Mouse (Mus musculus) mature B cell (primary cell): ENCODE data around the gene Suox.
"Not testable (repeated sequence)": the region's sequence is repeated elsewhere in the genome, so short reads cannot be mapped to it uniquely, and the experiment has no call there.

Experiments used
- in situ Hi-C: fragments of 300-500 bp; cut with MboI; formaldehyde crosslinking; loops from 2 replicates; pipeline ENCODE4 v1.14.3; 2019

The Suox gene

DNA sequence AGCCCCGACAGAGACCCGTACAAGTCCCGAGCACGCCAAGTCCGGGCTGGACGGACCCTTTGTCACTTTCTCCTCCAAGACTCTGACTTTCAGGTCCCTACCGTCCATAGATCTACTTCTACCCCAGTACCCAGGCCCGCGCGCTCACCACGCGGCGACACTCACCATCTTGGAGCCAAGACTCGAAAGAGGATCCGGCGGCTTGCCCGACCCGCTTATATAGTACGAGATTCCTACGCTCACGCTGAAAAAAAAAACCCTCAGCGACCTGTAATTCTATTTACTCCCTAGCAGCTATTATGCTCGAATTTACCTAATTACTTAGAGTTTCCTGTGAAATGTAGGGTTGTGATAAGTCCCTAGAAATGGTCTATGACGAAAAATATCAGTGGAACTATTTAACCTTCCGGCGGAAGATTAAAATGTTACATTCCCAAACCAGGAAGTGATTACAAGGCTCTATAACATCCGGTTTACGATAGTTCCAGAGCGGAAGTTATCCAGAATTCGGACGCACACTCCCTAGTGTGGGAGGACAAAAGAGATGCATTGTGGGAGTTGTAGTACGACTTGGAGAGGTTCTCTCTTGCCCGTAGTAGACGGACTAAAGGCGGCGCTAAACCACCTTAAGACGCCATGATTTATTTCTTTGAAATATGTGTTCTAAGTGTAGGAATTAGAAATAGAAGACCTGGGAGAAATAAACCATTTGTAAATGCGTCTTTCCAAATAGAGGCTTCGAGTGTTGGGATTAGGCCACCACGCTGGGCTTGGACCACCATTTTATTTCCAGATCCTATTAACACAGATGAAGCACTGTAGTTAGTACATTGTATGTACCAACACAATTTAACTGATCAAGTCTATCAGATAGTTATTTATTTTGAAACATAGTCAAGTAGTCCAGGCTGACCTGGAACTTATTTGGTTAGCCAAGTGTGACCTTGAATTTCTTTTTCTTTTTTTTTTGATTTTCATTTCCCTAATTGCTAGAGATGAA is 47.3 kb downstream of the Suox start, which contains the start of gene Rps26:
Gene Rps26 (minus strand): TSS at position 437 of the 1,000 bp plus-strand sequence.
- in situ Hi-C loops = no loop called here

DNA sequence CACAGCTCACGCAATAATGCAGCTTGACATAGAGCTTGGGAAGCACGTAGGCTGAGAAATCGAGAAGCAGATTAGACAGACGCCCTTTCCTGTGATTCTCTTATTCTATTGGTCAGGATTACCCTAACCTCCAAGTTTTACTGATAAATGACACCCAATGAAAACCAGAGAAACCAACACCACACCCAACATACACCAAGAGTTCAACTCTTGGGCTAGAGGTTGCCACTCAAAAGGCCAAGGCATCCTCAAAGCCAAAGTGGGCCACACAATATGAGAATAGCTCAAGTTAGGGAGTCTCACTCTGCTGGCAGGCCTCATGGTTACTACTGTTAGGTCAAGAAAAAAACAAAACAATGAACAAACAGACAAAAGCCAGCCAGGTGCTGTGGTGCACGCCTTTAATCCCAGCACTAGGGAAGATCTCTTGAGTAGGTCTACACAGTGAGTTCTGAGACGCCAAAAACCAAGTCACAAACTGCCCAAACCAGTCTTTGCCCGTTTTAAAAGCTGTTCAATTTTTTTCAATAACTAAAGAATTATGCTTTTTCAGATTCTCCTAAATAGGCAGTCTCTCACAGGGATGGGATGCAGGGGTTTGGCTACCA is 48.5 kb downstream of the Suox start:
- in situ Hi-C loops = no loop called here

DNA sequence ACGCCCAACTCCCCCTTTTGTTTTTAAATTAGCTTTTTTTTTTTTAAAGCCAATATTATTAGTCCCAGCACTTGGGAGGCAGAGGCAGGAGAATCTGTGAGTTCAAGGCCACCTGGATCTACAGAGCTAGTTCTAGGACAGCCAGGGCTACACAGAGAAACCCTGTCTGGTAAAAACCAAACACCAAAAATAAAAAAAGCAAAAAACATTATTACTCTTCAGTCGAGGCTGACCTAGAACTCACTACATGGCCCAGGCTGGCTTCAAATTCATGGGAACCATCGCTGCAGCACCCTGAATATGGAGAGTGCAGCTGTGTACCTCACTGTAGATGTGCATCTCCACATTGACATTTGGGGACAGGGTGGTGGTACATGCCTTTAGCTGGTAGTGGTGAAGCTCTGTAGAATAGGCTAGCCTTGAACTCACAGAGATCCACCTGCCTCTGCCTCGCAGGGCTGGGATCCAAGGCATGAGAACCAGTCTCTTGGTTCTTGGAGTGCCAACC is 50.7 kb downstream of the Suox start:
- in situ Hi-C loops = not testable (repeated sequence)

DNA sequence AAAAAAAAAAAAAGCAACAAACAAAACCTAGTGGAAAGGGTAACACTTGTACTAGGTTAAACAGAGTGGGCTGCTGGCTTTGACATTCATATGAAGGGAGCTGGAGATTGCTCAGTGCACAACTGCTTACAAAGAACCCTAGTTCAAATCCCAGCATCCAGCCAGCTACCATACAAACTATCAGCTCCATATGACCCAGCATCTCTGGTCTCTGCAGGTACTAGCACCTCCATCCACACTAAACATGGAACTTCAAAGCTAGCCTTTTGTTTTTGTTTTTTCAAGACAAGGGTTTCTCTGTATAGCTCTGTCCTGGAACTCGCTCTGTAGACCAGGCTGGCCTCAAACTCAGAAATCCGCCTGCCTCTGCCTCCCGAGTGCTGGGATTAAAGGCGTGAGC is 51.2 kb downstream of the Suox start:
- in situ Hi-C loops = no loop called here

DNA sequence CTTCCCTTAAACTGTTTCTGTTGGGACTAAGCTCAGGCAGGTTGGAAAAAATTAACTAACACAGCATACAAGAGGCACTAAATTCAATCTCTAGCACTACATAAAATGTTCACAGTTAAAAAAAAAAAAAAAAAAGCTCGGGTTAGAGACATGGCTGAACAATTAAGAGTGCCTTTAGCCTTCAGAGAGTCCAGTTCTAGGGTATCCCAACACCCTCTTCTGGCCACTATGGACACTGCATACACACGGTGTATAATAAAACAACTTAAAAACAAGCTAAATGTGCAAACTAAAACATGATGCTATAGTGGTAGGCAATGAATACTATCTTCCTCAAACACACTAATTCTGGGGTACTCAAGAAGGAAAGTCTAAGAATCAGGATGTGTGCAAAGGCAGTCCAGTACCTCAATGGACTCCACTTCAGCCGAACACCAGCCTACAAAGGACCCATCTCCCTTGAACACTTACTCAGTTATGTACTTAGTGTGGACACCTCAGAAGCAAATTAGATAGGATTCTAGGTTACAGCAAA is 51.8 kb downstream of the Suox start:
- in situ Hi-C loops = no loop called here

DNA sequence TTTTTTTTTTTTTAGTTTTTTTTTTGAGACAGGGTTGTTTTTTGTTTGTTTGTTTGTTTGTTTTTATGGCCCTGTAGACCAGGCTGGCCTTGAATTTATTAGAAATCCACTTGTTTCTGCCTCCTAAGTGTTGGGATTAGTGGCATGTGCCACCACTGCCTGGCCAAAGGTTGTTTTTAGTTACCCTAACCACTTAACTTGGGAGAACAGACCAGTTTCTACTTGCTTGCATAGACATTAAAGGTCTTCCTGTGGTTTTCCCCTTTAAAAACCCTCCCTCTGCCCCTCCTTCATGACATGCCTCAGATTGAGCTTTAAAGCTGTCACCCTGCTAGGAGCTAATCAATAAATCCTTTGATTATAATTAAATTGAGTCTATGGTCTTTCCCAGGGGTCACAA is 53.6 kb downstream of the Suox start:
- in situ Hi-C loops = no loop called here
